Mouse (Mus musculus) olfactory bulb, adult 2 months (tissue): ENCODE measurements around the gene Narfl.

Experiments used
- CTCF ChIP-seq: fragments of 200-500 bp; IDR thresholded peaks from 2 replicates; pipeline ENCODE4 v1.5.1; 2012; ENCODE audit warnings: low read depth, mild to moderate bottlenecking, low read length, moderate library complexity; ENCODE audit not compliant: insufficient read depth
- POLR2A ChIP-seq: fragments of 200-500 bp; IDR thresholded peaks from 2 replicates; pipeline ENCODE4 v1.6.1; 2012; ENCODE audit warnings: mild to moderate bottlenecking, low read depth, low read length, moderate library complexity; ENCODE audit not compliant: insufficient read depth

GRCm38 (mm10) chr17:25802825-25803517 is 29.4 kb downstream of the Narfl start:
- TF ChIP-seq CTCF: no peak
- TF ChIP-seq POLR2A: no peak
